Mouse (Mus musculus) gastrocnemius, postnatal 10 days (tissue): ENCODE data around the gene Tmem106a. TPM values are rescaled to one million over a fixed set of nuclear protein-coding genes. Genes with fewer than 3 reads are reported as not detected.
"Not testable (repeated sequence)": the region's sequence is repeated elsewhere in the genome, so short reads cannot be mapped to it uniquely, and the experiment has no call there.

Experiments used
- DNase-seq: peaks from one replicate; pipeline ENCODE4 v3.0.0; 2021; ENCODE audit warnings: mixed read lengths
- total RNA-seq, 2 experiments: library from RNA; stranded (reverse); gene quantifications; 2 replicates each; pipeline ENCODE4 v1.2.3; 2021

Gene Tmem106a
- total RNA-seq, 2 experiments from 2014 or later, result 2.4 to 2.9 TPM

GRCm38 (mm10) chr11:101599156-101599555 is 17.1 kb downstream of the Tmem106a start, which contains the start of gene Gm11634:
Gm11634 (minus strand) TSS chr11:101599256.
- no peak for DNase-seq

GRCm38 (mm10) chr11:101602491-101602890 is 20.4 kb downstream of the Tmem106a start:
- peak; percentile 63 for DNase-seq

GRCm38 (mm10) chr11:101604116-101604515 is 22.1 kb downstream of the Tmem106a start:
- DNase-seq, result no peak

- DNase-seq, result peak; percentile 69
Observed at GRCm38 (mm10) chr11:101604531-101605453, 22.8 kb downstream of the Tmem106a start.

- not testable (repeated sequence) for DNase-seq
Observed at GRCm38 (mm10) chr11:101607134-101607533, 25.1 kb downstream of the Tmem106a start.

GRCm38 (mm10) chr11:101610445-101610844 is 28.4 kb downstream of the Tmem106a start:
- DNase-seq, result no peak

GRCm38 (mm10) chr11:101613596-101613995 is 31.6 kb downstream of the Tmem106a start:
- DNase-seq, result no peak

GRCm38 (mm10) chr11:101614116-101614515 is 32.1 kb downstream of the Tmem106a start:
- no peak for DNase-seq

GRCm38 (mm10) chr11:101615380-101615779 is 33.3 kb downstream of the Tmem106a start:
- no peak for DNase-seq

- DNase-seq, result no peak
Observed at GRCm38 (mm10) chr11:101616104-101616503, 34.1 kb downstream of the Tmem106a start.

- no peak for DNase-seq
Observed at GRCm38 (mm10) chr11:101616948-101617767, 35.1 kb downstream of the Tmem106a start.

GRCm38 (mm10) chr11:101617849-101618248 is 35.8 kb downstream of the Tmem106a start:
- no peak for DNase-seq

- DNase-seq, result no peak
Observed at GRCm38 (mm10) chr11:101618596-101618995, 36.6 kb downstream of the Tmem106a start.

- DNase-seq, result not testable (repeated sequence)
Observed at GRCm38 (mm10) chr11:101620022-101620655, 38.1 kb downstream of the Tmem106a start.

- DNase-seq, result no peak
Observed at GRCm38 (mm10) chr11:101626649-101626994, 44.6 kb downstream of the Tmem106a start.

- peak; percentile 76 for DNase-seq
Observed at GRCm38 (mm10) chr11:101626995-101627856, 45.2 kb downstream of the Tmem106a start, which contains the start of gene Rdm1. Rdm1 (plus strand) TSS chr11:101627195.

- DNase-seq, result peak; percentile 93
Observed at GRCm38 (mm10) chr11:101627857-101628559, 46.0 kb downstream of the Tmem106a start.

- DNase-seq, result not testable (repeated sequence)
Observed at GRCm38 (mm10) chr11:101628733-101629417, 46.8 kb downstream of the Tmem106a start.

GRCm38 (mm10) chr11:101635660-101636059 is 53.6 kb downstream of the Tmem106a start:
- DNase-seq, result no peak

- no peak for DNase-seq
Observed at GRCm38 (mm10) chr11:101639761-101640160, 57.7 kb downstream of the Tmem106a start.
